Mouse (Mus musculus) liver, embryonic 14.5 days (tissue): Measurements from ENCODE around the gene Kiss1r. TPM values are rescaled to one million over a fixed set of nuclear protein-coding genes. Genes with fewer than 3 reads are reported as not detected.

ENCODE experiments used
- ATAC-seq: fragments of 200-750 bp; cut with Nextera tagmentation; 2 replicates; pipeline ENCODE4 v1.8.0; 2017; ENCODE audit warnings: moderate number of reproducible peaks, mild to moderate bottlenecking, moderate library complexity; ENCODE audit not compliant: insufficient read depth
- DNase-seq, 3 experiments: peaks; one replicate each; pipeline ENCODE4 v3.0.0-alpha.2; 2012 to 2013; ENCODE audit warnings: low read depth in 3 of 3, low spot score in 3 of 3
- H3K27ac ChIP-seq: fragments of 300-500 bp; sonication (generic); 2 replicates; pipeline ENCODE4 v1.5.1; 2014; ENCODE audit warnings: moderate library complexity, mild to moderate bottlenecking, control low read depth, inconsistent platforms
- H3K27me3 ChIP-seq: fragments of 300-500 bp; sonication (generic); 2 replicates; pipeline ENCODE4 v1.6.1; 2014; ENCODE audit warnings: mild to moderate bottlenecking, low read length, moderate library complexity; ENCODE audit not compliant: control insufficient read depth, insufficient read depth
- H3K36me3 ChIP-seq: fragments of 300-500 bp; sonication (generic); replicated peaks from 2 replicates; pipeline ENCODE4 v1.6.1; 2014; ENCODE audit warnings: low read depth; ENCODE audit not compliant: control insufficient read depth, insufficient read depth
- H3K4me1 ChIP-seq, 2 experiments: fragments of 200-500 bp in 1 of 2; fragments of 300-500 bp in 1 of 2; sonication (generic) in 1 of 2; replicated peaks; 2 replicates each; pipeline ENCODE4 v1.6.1; 2012 to 2014; ENCODE audit warnings: antibody characterized with exemption in 1 of 2, inconsistent platforms in 1 of 2, low read length in 1 of 2; ENCODE audit not compliant: control insufficient read depth in 2 of 2, insufficient read depth in 2 of 2
- H3K4me2 ChIP-seq: fragments of 300-500 bp; sonication (generic); 2 replicates; pipeline ENCODE4 v1.6.1; 2014; ENCODE audit warnings: low read depth, mild to moderate bottlenecking, control low read depth, moderate library complexity
- H3K4me3 ChIP-seq, 2 experiments: fragments of 200-500 bp in 1 of 2; fragments of 300-500 bp in 1 of 2; sonication (generic) in 1 of 2; 2 replicates each; pipeline ENCODE4 v1.5.1; 2012 to 2014; ENCODE audit warnings: low read depth in 2 of 2, low read length in 2 of 2, mild to moderate bottlenecking in 2 of 2, control low read depth in 1 of 2, inconsistent platforms in 1 of 2, moderate library complexity in 1 of 2; ENCODE audit not compliant: insufficient read depth in 1 of 2
- H3K9ac ChIP-seq: fragments of 300-500 bp; sonication (generic); replicated peaks from 2 replicates; pipeline ENCODE4 v1.6.1; 2014; ENCODE audit warnings: mild to moderate bottlenecking, control low read depth, moderate library complexity
- H3K9me3 ChIP-seq: fragments of 300-500 bp; sonication (generic); 2 replicates; pipeline ENCODE4 v1.6.1; 2016; ENCODE audit warnings: low read length, mixed read lengths; ENCODE audit not compliant: control insufficient read depth
- CTCF ChIP-seq: IDR thresholded peaks from 2 replicates; pipeline ENCODE4 v1.5.1; 2016; ENCODE audit warnings: antibody characterized with exemption, low read depth, control low read depth
- EP300 ChIP-seq: IDR thresholded peaks from 2 replicates; pipeline ENCODE4 v1.6.1; 2016; ENCODE audit warnings: antibody characterized with exemption, low read depth
- WGBS: fragments of 180-500 bp; shearing (Covaris S2); extraction: QIAGEN DNeasy Blood & Tissue Kit; methylation state at CpG from one replicate; pipeline ENCODE4 v1.1.7; 2014; ENCODE audit not compliant: insufficient replicate concordance; 5-methylcytosine and 5-hydroxymethylcytosine counted together
- polyA plus RNA-seq, 2 experiments: library from polyadenylated mRNA; depleted of rRNA in 1 of 2; stranded (reverse) in 1 of 2; unstranded in 1 of 2; fragments of >200 nt; fragmentation: Nextera tagmentation in 1 of 2; extraction: Ambion mirVana in 1 of 2; gene quantifications; 2 replicates each; pipeline versions ENCODE4 v1.2.1 to v1.2.3; 2012 to 2014

Kiss1r gene
- polyA plus RNA-seq, 2 experiments = 0.11 to 0.30 TPM

DNA sequence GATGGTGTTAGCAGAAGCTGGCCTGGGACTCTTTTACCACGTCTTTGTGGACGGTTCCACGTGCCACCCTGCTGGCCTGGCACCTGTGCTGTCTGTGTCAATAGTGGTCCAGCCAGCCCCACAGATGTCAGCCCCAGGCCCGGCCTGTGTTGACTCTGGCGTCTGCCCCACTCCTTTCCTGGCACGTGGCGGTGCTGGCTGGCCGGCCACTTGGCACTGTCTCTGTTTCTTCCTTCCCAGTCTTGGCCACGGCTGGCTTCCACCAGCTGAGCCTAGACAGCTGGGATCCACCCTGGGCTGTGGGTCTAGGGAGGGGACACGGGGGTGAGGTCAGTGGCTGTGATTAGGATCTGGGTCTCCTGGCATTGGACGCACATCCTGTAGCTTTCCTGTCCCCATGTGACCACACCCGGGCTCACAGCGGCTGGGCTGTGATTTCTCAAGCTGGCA is 17.5 kb downstream of the Kiss1r start:
- H3K27ac ChIP-seq = no peak overlapping the region

DNA sequence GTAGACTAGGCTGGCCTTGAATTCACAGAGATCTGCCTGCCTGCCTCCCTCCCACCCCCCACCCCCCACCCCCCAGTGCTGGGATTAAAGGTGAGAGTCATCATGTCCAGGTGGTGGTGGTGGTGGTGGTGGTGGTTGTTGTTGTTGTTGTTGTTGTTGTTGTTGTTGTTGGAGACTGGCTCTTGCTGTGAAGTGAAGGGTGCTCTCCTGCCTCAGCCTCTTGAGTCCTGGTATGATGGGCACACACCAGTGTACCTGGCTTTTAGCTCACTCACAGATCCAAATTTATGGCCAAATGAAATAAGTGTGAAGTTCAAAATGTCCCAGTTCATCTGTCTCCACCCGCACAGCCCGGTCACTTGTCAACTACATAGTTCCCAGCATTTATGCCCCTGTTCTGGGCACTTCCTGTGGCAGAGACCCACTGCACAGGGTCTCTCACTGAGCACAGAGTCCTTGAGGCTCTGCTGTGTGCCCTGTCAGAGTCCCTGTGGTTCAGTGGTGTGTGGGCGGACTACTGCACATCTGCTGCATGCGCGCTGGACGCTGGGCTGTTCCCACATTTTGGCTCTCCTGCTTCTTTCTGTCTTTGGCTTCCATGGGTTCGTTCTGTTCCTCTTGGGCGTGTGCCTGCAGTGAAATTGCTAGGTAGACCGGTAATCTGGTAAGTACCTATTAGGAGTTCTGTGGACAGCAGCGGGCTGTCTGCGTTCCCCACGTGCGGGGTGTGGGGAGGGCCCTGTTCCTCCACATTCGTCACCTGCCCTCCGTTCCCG is 18.2 kb downstream of the Kiss1r start:
- Histone ChIP-seq H3K4me3 (no peak overlapping the region), H3K4me1 (peaks cover 0 to 11% of the 10 kb centered on the region in 2 experiments; a peak in 3 of 4 replicates), H3K9ac (no peak overlapping the region), H3K4me2 (no peak overlapping the region), H3K27ac (no peak overlapping the region), H3K27me3 (no peaks in the 10 kb centered on the region), H3K9me3 (no peaks in the 10 kb centered on the region), H3K36me3 (no peaks in the 10 kb centered on the region; the same call in 1 of the 2 replicates)
- DNase-seq = no peak
- TF ChIP-seq CTCF = no peak
- no peak for TF ChIP-seq EP300
- ATAC-seq = no peak
- WGBS = 82% methylated on average over 16 of the region's 16 CpGs

More for the DNA sequence above, 17.5 kb downstream of the Kiss1r start:
- WGBS = 59% methylated on average over 13 of the region's 13 CpGs
- Histone ChIP-seq H3K9ac (no peak overlapping the region), H3K4me2 (no peak overlapping the region), H3K36me3 (no peaks in the 10 kb centered on the region; the same call in 1 of the 2 replicates), H3K4me3 (no peak overlapping the region), H3K27me3 (no peaks in the 10 kb centered on the region), H3K4me1 (peaks cover 0 to 11% of the 10 kb centered on the region in 2 experiments; a peak in 3 of 4 replicates), H3K9me3 (no peaks in the 10 kb centered on the region)
- DNase-seq (no peak), ATAC-seq (no peak)
- TF ChIP-seq CTCF (no peak), EP300 (no peak)

DNA sequence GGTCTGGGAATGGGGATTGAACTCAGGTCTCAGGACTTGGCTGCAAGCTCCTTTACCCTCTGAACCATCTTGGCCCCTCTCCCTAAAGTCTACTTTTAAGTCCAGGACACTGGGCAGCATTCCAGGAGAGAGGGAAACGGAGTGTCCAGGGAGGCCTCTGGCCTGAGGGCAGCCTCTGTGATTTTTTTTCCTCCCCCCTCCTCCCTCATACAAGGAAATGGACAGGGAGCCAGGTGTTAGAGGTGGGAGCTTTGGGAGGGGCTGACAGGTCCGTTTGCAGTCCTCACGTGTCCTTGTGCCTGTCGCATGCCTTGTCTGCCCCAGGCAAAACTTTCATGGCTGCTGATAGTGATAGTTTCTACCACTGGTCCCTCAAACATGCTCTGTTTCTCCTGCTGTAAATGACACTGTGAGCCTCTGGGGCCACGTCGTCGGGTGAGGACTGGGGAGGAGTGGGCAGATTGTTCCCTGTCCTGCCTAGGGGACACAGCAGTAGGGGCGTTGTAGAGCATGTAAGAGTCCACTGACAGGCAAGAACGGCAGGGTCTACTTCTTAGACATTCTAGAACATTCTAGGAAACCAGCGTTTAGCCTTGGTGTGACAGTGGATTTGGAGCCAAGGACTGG is 19.6 kb downstream of the Kiss1r start:
- Histone ChIP-seq H3K9me3 (no peaks in the 10 kb centered on the region), H3K4me2 (no peak overlapping the region), H3K4me3 (no peak overlapping the region), H3K27me3 (no peaks in the 10 kb centered on the region), H3K27ac (peak overlapping the region; percentile 25), H3K9ac (no peak overlapping the region), H3K36me3 (no peaks in the 10 kb centered on the region; the same call in 1 of the 2 replicates), H3K4me1 (peaks cover 0 to 11% of the 10 kb centered on the region in 2 experiments; a peak in 3 of 4 replicates)
- ATAC-seq (no peak), DNase-seq (no peak)
- 59% methylated on average over 10 of the region's 10 CpGs for WGBS
- TF ChIP-seq EP300 (no peak), CTCF (no peak)

DNA sequence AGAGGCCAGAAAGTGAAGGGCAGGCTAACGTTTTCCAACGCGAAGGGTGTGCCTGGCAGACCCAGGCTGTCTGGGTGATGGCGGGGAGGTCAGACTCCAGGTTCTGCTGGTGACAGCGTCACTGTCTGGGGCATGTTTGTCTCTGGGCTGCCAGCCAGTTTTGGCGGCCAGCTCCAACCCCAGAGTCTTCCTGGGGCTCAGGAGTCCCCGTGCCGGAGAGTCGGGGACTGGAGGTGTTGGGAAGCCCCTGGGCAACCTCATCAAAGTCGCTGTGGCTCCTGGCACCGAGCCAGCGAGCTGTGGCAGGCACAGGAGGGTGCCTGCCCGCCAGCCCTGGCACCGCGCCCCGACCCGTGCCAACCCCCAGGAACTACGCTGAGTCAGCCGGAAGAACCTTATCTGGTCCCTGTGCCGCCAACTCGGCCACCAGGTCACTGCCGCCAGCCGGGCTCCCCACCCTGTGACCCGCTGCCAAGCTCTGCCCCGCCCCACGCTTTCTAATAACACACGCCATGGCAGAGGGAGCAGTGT is 20.2 kb downstream of the Kiss1r start:
- no peaks in the 10 kb centered on the region for H3K9me3 ChIP-seq
- ATAC-seq (peak; percentile 32; the same call in 1 of the 2 replicates), DNase-seq (no peak)
- TF ChIP-seq CTCF (no peak), EP300 (no peak)
- 52% methylated on average over 27 of the region's 27 CpGs for WGBS
- no peak overlapping the region for H3K9ac ChIP-seq
- H3K4me2 ChIP-seq = peak overlapping the region; percentile 24; the same call in 1 of the 2 replicates
- no peaks in the 10 kb centered on the region; the same call in 1 of the 2 replicates for H3K36me3 ChIP-seq
- no peak overlapping the region; the same call in 1 of the 2 replicates for H3K27ac ChIP-seq
- H3K4me1 ChIP-seq = peaks cover 0 to 11% of the 10 kb centered on the region in 2 experiments; a peak in 3 of 4 replicates
- H3K4me3 ChIP-seq = no peak overlapping the region
- no peaks in the 10 kb centered on the region for H3K27me3 ChIP-seq
